Mouse (Mus musculus): ENCODE measurements at regions not wholly inside any gene's neighbourhood (a gene's known extent, or its start where the extent isn't known, plus 50 kb on each side); places are given as distances from the start of the nearest gene placed in this dataset.

DNA sequence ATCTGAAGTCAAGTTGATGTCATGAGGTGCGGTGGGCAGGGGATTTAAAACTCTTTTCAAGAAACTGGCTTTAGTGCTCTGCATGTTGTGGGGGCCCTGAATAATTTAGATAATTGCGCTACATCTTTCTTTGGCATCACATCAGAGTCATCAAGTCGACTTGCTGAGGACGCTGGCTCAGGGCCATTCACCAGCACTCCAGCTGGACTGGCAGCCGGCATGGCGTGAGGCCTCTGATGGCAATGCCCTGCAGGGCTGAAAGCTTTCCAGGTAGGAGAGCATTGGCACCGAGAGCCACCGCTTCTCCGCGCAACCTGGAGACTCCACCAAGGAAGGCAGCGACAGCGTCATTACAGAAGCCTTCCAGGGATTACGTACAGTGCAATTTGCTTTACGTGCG, 207.8 kb upstream of the Klf4 start:
- DNase-seq (ENCODE audit: low read depth, low spot score) = no peak

DNA sequence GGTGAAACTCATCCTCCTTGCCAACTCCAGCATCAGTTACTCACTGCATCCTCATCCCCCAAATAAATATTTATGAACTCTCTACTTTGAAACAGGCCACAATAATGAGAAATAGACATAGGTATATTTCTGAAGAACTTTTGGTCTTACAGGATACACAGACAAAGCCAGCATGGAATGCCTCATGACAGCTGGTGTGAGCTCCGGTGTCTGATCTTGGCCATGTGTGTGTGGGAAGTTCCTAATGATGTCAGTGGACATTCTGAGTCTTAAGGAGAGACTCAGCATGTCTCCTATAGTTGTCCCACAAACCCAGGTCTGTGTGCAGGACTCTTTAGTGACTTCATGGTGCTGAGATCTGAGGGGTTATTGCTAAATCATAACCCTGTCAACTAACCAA, 206.4 kb upstream of the Klf4 start:
- no peak for DNase-seq (ENCODE audit: low read depth, low spot score)

DNA sequence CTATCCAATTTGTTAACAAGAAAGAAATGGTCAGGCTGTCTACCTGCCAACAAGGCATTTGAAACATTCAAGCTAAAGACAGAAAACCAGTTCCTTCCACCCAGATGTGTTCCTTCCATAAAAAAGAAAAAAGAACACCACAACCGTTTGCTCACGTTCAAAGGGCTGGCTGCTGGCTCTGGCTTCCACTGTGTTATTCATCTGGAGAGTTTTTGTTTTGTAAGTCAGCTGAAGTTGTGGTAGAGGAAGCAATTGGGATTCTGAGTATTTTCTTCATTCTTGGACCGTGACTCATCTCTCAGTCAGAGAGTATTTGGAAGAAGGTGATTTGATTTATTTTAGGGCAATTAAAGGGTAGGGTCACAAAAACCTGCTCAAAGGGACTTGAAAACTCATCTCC, 203.2 kb upstream of the Klf4 start:
- DNase-seq (ENCODE audit: low read depth, low spot score) = no peak

DNA sequence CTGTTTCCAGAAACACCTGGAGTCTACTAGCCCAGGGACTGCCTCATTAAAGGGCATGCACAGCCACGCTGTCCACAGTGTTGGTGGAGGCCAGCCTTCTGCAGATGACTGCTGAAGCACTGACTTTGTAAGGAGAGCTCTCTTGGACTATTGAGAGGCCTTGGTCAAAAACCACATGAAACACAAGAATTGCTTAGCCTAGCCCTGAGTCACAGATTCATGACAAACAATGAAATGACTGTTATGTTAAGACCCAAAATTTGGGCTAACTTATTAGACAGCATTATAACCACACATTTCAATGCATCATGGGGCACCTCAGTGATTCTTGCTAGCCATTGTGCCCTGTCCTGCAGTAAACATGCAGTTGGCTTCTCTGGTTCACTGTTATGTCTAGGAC, 202.1 kb upstream of the Klf4 start:
- no peak for DNase-seq (ENCODE audit: low read depth, low spot score)

DNA sequence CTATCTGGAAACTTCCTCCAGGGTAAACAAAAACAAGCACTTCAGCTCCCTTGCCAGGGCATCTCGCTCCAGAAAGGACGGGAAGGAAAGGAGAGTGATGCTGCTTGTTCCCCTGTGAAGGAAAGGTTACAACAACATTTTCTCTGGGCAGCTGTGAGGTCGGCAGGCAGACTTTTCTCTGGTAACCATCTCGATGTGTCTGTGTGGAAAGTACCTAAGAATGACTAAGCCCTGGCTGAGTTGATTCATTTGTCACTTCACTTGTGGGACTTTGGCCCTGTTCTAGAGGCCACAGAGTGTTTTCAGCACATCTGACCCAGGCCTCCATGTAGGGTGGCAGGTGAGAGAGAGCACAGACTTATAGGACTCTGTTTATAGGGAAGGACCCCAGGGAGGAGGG, 201.0 kb upstream of the Klf4 start:
- no peak for DNase-seq (ENCODE audit: low read depth, low spot score)

DNA sequence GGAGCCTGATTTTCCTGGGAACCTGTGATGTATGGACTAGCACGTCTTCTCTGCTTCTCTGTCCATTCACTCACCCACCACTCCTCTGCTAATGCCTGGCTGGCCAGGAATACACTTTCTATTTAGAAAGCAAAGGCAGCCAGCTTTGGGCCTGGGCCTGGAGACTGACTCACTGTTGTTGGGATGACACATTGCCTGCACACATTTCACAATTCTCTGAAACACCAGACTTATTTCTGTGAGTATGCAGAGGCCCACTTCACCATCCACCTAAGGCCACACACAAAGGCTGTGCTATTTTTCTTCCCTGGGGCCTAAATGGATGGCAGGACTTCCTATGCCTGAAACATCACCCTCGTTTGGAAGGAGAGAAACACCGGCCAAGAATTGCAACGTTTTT, 199.7 kb upstream of the Klf4 start:
- DNase-seq (ENCODE audit: low read depth, low spot score) = no peak

DNA sequence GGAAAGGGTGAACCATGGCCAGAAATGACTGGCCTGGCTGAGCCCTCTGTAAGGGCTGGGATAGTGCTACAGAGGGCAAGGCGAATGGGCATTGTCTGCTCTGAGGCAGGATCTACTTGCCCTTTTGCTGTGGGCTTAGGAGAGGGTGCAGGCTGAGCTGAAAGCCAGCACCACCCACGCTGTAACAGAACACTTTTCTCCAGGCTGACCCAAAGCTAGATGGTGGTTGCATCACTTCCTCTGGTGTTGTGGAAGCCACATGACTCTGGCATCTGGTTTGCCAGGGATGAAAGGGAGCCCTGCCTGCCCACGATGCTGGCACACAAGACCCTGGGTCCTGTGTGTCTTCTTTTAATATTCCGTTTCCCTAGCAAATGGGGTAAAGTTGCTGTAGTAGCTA, 198.0 kb upstream of the Klf4 start:
- no peak for DNase-seq (ENCODE audit: low read depth, low spot score)

DNA sequence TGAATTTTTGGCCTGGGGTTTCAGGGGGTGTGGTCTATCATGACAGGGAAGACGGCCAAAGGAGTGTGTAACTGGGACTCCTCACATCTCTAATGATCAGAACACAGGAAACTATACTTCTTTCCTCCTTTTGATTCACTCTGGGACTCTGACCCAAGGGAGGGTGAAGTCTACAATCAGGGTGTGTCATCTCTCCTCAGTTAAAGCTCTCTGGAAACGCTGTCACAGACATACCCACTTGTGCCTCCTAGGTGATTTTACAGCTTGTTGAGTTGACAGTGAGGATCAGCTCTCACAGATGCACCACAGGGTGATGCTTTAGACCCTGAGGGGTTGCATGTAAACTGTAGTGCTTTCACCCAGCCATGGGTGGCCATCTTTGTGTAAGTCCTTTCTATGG, 194.9 kb upstream of the Klf4 start:
- DNase-seq (ENCODE audit: low read depth, low spot score) = no peak

DNA sequence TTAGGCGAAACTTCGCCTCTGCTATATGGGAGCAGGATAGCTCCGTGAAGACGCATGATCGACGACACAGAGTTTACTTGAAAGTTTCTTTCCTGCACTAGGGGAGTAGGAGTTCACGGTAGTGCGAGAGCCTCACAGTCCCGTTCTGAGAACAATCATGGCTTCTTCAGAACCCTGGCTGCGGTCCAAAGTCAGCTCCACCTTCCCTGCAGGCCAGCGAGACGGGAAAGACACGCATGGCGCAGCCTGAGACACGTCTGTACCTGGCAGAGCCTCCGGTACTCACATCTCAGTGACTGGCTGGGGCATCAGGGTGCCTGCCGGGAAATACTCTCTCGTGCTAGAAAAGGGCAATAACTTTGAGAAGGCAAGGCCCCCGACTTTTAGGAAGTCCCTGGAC, 193.8 kb upstream of the Klf4 start:
- no peak for DNase-seq (ENCODE audit: low read depth, low spot score)

DNA sequence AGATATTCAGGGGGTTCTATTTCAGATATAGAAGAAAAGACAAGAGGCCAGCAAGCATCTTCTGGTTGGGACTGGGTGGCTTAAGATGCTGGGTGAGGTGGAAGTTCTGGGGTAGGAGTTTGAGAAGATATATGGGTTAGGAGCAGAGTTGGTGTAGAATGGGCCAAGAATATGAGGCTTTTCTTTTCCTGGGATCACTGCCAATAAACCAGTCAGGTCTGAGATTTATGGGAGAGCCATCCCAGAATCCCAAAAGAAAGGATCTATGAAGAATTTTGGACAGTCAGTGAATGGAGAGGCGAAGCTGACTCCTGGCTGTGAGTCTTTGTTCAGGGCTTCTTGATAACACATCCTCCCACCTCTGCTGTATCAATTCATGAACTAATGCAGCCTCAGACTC, 192.0 kb upstream of the Klf4 start:
- DNase-seq (ENCODE audit: low read depth, low spot score) = no peak

DNA sequence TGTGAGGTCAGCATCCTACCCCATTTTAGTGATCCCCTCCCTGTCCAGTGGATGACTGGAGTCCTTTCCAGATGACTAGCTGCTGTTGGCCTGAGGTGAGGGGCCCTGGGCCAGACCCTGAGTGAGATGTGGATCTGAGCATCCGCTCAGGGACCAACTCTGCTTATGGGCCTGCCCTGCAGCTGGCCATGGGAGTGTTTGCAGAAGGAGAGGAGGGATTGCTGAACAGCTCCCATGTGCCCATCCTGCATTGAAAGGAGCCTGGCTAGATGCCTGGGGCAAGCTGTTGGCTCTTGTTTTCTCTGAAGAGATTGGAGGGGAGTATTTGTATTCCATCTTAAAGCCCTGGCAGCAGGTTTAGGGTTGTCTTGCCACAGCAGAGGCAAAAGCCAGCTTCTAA, 190.9 kb upstream of the Klf4 start:
- DNase-seq (ENCODE audit: low read depth, low spot score) = no peak

DNA sequence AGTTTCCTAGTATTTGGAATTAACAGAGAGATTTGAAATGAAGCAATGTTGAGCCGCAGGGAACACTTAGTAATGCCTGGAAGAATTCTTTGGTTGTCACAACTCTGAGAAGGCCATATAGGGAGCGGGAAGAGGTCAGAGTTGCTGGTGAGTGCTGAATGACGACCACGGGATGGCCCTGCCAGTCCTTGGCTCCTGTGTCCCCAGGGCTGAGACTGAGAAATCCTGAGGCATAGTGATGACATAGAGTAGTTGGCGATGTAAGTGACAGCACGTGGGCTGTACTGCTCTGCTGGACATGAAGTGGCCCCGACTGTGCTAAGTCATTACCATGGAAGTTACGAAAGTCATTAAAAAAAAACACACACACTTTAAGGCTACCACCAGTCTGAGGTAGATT, 190.1 kb upstream of the Klf4 start:
- DNase-seq (ENCODE audit: low read depth, low spot score) = no peak

DNA sequence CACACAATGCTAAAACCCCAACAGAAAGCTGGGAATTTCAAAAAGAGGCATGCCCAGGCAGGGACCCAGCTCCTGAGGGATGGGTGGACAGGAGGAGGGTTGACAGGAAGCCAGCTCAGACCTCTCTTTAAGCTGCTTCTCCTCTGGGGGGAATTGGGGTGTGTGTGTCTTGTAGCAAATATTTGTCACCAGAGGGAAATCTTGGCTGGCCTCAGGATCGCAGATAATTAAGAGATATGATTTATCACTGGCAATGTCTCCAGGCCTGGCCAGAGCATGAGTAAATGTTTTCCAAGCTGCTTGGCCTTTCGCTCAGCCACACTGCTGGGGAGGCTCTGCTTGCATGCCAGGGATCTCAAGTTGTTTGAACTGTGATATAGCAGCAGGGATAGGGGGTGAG, 189.6 kb upstream of the Klf4 start:
- no peak for DNase-seq (ENCODE audit: low read depth, low spot score)

DNA sequence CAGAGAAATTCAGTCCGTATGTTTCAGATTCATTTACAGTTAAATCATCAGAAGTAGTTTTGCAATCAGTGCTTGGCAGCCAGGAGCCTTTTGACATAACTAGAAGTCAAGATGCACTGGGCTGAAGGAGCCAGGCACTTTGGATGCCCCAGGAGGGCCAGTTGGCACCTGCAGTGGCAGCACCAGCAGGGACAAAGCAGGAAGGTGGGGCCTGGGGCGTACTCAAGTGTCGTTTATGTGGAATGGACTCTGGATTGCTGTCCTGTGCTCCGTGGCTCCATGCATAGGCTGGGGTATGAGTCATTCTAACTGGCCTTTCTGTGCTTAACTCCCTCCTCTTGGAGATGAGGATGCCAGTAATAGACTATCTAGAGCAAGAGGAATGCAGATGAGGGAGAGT, 186.2 kb upstream of the Klf4 start:
- DNase-seq (ENCODE audit: low read depth, low spot score) = no peak

DNA sequence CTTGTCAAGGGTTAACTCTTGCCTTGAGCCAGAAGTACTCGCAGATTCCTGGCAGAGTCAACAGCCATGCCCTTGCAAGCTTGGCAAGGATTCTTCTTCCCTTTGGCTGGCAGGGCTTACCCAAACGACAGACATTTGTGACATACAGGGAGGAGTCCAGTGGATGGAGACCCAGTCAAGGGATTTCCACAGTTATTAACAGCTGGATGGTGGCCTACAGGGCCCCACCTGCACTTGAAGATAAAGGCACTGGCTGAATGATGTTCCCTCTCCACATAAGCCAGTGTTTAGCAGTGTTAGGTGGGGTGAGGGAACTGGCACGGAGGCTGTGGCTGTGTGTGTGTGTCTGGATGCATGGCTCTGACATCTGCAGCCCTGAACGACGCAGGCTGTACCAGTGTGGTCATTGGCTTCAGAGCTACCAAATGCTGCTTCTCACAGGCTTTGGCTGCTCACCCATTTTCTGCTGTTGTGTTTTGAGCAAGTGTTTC, 183.9 kb upstream of the Klf4 start:
- DNase-seq (ENCODE audit: low read depth, low spot score) = no peak

DNA sequence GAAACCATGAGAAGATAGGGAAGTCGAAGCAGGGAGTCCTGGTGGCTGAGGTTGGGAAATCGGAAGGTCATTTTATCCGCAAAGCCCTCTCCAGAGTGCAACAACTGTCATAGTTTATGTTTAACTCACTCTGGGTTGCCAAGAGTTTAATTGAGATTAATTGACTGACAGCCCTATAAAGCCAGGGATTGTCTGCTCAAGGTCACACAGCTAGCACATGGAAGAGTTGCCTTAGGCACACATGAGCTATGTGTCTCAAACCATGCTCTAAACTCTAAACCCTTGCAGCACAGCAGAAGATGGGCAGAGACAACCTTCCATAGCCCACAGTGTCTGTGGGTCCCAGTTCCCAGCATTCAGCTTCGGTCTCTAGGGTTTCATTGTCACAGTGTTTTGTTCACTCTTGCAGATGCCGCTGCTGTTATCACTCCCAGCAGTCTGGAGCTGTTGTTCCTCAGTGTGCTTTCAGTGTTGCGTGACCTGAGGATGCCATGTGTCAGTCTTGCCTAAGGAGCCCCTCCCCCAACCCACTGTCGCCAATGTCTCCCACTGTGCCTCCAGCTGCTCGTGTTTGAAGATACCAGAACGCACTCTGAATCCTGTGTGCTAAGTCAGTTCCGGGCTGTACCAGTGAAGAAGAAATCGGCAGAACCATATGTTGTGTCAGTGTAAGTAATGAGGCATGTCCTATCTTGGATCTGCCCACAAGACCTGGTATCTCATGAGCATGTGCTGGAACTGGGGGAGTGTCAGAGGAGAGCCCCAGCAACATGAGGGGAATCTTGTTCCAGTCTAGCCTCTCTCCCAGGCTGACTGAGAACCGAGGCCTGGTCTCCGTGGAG, 179.5 kb upstream of the Klf4 start:
- no peak for DNase-seq (ENCODE audit: low read depth, low spot score)

DNA sequence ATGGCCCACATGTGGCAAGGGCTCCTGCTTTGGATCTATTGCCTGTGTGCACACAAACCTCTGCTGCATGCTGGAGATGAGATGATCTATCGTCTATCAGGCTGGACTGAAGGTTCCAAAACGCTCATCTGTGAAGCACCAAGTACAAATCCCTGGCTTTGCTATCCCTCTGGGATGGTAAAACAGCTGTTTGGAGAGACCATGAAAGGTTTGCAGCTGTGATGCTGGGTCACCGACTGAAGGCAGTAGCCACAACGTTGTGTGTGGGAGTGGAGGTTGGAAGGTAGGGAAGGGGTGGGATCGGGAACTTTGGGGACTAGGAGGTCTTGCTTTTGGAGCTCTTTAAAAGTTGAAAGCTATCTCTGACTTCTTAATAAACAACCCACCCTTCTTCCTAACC, 178.2 kb upstream of the Klf4 start:
- DNase-seq (ENCODE audit: low read depth, low spot score) = no peak

DNA sequence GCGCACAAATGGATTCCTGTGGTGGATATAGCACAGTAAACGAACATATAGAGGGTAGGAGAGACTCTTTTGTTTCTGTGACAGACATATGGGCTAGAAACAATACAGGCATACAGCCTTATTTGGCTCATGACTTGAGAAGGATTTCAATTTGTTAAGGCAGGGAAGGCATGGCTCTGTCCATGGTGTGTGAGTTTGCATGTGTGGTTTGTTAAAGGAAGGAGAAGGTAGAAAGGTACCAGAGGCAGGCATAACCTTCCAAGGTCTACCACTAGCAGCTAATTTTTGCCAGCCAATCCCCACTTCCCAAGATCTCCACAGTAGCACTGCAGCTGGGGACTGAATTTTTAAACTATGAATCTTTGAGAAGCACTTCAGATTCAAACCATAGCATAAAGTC, 176.5 kb upstream of the Klf4 start:
- no peak for DNase-seq (ENCODE audit: low read depth, low spot score)

DNA sequence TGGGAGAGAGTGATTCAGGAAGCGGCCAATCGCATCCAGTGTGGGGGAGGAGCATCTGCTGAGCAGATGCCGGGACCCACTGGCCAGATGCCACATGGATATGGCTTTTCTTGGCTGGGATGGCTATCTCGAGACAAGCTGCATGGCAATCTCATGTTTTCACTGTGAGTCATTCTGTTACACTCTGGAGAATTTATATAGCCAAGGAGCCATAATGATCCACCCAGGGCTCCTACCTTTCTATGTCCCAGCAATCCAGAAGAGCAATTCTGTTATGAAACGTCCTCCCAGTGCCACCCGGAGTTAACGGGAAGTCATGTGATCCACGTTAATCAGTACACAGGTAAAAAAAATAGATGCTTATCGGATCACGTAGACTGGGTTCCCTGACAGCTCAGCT, 175.7 kb upstream of the Klf4 start:
- no peak for DNase-seq (ENCODE audit: low read depth, low spot score)

DNA sequence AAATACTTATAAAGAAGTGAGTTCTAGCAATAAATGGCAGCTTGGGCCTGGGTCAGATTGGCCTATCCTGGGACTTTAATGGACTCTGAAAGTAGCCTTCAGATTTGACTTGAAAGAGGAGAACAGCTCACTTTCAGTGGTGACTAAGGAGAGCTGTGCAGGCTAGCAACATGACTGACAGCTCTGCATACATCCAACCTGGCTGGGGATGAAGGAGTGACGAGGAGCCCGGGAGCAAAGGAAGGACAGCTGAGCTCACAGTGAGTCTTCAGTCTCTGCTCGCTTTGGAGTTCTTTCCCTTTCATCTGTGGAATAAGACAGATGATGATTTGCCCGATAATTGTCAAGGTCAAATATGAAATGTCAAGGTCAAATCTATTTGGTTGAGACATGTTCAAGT, 172.7 kb upstream of the Klf4 start:
- no peak for DNase-seq (ENCODE audit: low read depth, low spot score)

DNA sequence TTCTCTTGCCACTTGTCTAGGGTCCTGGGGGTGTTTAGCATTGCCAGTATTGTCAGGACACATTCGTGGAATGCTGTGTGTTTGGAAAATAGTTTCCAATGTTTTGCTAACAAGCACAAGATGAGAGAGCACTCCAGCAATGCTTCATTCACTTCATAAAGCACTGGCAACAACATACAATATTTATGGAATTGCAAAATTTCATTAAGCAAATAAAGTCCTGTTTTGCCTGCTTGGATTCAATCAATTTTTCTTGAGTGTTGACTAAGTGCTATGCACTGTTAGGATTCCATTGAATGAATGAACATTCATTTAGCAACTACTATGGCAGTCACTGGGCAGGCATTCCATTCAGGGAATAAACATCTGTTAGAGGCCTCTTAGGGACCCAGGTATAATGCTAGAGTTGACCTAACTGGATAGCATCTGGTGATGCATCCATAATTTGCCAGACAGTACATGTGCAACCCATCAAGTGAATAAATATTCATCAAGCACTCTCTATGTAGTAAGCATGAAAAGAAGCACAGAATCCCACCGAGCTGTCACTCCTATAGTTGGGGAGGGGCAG, 171.2 kb upstream of the Klf4 start:
- DNase-seq (ENCODE audit: low read depth, low spot score) = no peak

DNA sequence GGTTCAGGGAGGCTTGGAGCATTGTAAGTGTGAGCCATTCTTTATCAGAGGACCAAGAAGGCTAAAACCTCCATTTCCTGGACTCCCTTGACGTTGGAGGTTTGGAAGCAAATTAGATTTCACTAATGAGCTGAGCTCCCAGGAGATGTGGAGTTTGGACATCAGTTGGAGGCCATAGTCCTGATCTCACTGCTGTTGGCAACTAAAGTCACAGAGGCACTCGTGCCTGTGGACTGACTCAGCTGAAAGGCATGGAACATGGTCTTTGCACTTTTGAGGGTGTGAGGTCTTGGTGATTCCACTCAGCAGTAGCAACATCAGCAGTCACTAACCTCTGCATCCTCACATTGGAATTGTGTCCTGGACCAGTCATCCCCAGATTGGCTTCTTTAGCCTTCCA, 169.1 kb upstream of the Klf4 start:
- no peak for DNase-seq (ENCODE audit: low read depth, low spot score)

DNA sequence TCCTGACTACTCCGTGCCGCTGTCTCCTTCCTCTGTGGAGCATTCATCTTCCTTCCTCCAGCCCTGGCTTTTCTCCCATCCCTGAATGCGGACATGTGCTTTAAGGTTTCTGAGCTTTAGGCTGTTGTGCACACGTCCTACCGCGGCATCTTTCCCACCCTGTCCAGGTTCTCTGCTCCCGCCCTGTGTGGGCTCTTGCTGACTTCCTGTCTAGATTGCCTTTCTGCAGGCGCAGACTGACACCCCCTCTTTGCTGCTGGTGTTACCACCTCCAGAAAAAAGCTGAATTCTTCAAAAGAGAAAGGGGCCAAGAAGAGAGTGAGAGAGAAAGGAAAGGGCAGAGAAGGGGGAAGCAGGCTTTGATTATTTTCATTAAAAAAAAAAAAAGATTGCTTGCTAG, 167.7 kb upstream of the Klf4 start:
- no peak for DNase-seq (ENCODE audit: low read depth, low spot score)

DNA sequence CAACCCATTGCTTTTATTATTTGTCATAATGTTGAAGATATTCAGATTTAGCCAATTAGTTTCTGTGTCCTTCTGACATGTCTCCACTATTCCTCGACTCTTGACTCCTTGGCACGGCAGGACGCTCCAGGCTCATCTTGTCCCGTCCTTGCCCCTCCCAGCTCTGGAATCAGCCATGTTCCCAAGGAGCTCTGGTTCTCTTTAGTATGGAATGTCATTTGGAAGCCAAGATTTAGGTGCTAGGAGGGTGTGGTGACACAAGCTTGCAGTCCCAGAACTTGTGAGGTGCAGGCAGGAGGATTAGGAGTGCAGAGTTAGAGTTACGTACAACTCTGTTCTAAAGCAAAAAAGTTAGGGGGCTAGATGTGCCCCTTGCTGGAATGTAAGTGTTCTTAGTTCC, 166.9 kb upstream of the Klf4 start:
- DNase-seq (ENCODE audit: low read depth, low spot score) = no peak

Data from WW6 (cell line).